Mouse (Mus musculus) ovary, postnatal 36 days (tissue): ENCODE data around the gene Slc26a6.
A peak's percentile ranks its signal among the peaks of the same experiment; 100 is the strongest.

ENCODE experiments used
- DNase-seq: peaks from one replicate; pipeline ENCODE4 v3.0.0; 2022; ENCODE audit warnings: low spot score, mixed read lengths

Gene Slc26a6

DNA sequence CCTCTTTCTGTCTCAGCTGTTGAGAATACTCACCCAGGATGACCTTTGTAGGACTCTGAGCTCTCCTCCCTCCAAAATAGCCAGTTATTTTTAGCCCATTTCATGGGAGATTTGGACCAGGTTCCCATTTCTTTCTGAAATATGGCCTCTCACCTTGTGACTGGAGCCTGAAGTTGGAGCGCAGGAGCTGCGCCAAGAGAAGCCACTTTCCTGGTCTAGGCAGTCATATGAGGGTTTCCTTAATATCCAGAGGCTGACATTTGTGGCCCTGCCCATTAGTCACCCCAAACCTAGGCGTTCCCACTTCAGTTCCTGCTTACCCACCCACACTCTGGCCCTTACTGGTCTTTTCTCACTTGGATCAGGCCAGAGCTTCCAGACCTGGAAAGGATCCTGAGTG is at the start of gene Slc26a6:
Slc26a6 (plus strand) TSS at position 308 of the 400 bp plus-strand sequence.
- no peak for DNase-seq

DNA sequence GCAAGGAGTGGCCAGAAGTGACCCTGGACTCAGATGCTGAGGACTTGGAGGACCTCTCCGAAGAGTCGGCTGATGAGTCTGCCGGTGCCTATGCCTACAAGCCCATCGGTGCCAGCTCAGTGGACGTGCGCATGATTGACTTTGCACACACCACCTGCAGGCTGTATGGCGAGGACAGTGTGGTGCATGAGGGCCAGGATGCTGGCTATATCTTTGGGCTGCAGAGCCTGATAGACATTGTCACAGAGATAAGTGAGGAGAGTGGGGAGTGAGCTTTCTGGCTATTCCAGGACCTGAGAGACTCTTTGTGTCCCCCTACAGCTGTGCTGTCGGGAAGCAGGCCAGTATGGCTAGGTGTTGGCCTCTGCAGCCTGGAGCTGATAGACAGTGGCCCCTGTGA is 47.3 kb upstream of the Slc26a6 start:
- peak; percentile 3 for DNase-seq

DNA sequence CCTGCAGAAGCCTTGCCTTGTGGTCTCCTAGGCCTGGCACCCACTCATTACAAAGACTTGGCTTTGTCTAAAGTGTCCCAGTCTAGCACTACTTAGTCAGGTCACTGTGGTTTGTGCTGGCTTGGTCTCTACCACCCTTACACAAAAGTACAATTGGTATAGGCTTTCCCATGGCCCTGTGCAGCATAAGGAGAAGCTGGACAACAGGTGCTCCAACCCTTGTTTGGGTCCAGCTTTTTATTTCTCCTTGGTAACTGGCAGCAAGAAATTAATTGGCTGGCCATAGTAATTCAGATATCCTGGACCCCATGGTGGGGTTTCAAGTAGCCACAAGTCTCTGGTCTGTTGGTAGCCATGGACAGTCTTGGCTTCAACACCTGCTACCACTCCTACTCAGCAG is 46.7 kb upstream of the Slc26a6 start:
- DNase-seq, result peak; percentile 1

DNA sequence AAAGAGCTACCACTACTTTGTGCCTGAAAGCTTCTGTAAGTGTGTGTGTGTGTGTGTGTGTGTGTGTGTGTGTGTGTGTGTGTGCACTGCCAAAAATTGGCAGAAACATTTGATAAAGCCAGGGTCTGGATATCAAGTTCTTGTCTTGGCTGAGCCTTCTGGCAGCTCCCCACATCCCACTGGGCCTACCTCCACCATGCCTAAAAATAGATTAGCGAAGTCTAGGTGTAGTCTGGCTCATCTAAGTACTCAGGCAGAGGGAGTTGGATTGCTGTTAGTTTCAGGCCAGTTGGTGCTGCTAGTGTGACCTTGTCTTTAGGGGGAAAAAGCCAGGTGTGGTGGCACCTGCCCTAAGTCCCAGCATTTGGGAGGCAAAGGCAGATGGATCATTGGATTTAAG is 46.3 kb upstream of the Slc26a6 start:
- peak; percentile 7 for DNase-seq

DNA sequence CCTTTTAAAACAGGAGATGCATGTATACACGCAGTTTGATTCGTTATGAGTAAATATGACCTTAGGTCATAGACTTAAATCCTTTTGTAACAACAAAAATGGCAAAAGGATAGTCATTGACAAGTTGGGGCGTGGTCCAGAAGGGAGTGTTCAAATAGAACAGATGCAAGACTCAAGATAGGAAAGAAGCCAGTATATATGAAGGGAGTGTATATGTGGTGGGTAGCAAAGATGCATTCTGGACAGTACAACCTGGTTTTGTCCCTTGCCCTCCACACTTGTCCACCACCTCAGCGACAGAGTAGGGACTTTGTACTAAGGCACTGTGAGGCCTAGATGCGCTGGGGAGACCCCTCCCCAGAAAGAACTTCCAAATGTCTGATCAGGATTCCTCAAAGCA is 45.4 kb upstream of the Slc26a6 start:
- no peak for DNase-seq

DNA sequence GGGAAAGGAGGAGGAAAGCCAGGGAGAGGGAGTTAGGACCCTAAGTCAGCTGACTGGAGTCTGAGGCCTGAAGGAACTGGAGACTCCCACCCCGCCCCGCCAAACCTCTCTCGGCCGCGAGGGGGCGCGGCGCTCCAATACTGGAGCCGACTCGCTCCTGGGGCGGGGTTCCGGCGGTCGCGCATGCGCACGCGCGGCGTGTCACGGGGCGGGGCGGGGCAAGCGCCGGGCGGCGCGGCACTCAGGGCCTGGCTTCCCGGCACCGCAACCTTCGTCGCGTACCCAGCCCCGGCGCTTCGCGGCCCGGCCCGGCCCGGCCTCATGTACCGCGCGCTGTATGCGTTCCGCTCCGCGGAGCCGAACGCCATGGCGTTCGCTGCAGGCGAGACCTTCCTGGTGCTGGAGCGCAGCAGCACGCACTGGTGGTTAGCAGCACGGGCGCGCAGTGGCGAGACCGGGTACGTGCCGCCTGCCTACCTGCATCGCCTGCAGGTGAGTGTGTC is 44.9 kb upstream of the Slc26a6 start, which contains the start of gene Nckipsd:
Nckipsd (plus strand) TSS at position 206 of the 503 bp plus-strand sequence.
- peak; percentile 96 for DNase-seq

DNA sequence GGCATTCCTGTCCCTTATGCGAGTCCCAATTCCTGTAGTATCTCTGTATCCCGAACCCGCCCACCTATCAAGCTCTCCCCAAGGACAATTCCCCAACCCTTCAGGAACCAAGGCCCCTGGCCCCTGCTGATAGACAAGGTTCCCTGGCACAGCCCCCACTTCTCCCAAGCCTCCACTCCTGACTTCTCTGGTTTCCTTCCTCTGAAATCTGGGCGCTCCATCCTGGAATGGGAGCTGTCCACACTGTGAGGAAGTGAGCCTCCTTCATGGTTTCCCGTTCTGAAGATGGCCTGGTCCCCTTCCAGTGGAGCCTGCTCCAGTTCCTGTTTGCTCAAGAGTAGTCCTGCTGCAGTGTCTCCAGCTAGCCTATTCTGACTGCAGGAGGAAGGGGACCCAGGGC is 43.9 kb upstream of the Slc26a6 start:
- DNase-seq, result peak; percentile 9

DNA sequence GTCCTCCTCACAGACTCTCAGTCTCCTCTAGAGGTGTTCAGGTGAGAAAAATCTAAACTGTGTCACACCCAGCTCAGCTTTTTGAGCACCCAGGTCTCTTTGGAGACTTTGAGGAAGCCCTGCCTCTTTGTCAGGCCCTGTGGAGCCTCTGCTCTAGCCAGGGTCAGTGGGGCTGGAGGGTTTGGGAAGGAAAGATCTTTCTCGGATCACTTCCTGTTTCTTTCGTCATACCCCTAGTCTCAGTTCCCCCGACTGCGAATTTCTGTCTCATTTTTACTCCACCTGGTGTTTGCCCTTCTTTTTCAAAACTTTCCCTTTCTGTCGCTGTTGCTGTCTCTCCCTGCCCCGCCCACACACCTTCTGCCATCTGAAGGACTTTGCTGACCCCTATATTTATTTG is 43.4 kb upstream of the Slc26a6 start:
- DNase-seq, result peak; percentile 3

DNA sequence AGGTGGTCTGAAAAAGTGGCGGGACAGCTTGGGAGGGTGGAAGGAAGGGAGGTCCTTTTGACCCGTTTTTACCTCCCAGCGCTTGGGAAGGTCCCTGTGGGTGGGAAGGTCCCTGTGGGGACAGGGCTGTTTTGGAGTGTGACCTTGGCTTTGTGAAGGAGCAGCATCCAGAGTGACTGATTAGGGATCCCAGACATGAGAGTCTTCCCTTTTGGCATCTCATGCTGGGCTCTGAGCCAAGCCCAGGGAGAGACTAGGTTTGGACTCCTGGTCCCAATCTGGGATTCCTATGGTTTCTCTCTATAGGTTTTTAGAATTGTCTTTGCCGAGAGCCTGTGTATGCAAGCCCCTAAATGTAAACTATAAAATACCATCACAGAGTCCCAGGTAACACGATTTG is 42.6 kb upstream of the Slc26a6 start:
- peak; percentile 8 for DNase-seq

DNA sequence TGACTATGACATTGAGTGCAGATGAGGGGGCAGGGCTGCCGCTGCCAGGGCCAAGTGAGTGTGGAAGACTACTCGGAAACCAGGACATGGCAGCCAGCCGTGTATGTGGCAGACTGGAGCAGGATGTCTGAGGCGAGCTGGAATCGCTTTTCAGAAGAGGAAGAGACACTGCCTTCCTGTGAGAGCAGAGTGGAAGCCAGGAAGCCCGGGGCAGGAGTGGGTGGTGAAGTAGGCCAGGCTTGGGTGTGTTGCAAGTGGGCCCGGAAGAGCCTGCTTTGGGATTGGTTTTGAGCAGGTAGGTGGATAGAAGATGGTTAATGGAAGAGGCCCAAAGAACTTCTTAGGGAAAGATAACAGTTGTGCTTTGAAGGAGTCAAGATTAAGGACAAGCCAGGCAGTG is 37.5 kb upstream of the Slc26a6 start:
- no peak for DNase-seq

DNA sequence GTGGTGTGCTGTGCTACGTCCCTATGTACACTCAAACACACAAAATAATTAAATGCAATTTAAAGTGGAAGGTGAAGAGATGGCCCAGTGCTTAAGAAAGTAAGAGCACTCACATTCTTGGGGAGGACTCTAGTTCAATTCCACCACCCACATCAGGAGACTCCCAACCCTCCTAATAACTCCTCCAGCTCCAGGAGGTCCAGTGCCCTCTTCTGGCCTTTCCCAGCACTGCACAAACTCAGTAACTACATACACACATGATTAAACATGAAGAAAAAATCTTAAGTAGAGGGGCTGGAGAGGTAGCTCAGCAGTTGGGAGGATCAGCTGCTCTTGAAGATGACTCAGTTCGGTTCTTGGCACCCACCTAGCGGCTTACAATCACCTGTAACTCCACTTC is 33.6 kb upstream of the Slc26a6 start:
- DNase-seq, result peak; percentile 42

DNA sequence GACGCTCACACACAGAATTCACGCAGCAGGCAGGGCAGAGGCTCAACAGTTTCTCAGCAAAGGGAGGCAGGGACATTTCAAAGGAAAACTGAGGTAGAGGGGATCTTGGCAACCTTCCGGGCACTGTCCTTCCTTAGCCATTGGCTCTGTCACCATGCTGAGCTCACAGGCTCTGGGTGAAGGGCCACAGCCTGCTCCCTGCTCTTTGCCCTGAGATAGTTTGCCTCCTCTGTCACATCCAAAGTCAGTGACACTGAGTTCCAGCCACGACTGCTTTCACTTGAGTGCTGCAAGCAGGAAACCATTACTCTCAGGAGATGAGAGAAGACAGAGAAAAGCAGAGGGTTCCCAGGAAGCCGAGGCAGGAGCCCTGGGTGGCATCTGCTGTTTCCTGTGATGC is 33.0 kb upstream of the Slc26a6 start:
- no peak for DNase-seq

DNA sequence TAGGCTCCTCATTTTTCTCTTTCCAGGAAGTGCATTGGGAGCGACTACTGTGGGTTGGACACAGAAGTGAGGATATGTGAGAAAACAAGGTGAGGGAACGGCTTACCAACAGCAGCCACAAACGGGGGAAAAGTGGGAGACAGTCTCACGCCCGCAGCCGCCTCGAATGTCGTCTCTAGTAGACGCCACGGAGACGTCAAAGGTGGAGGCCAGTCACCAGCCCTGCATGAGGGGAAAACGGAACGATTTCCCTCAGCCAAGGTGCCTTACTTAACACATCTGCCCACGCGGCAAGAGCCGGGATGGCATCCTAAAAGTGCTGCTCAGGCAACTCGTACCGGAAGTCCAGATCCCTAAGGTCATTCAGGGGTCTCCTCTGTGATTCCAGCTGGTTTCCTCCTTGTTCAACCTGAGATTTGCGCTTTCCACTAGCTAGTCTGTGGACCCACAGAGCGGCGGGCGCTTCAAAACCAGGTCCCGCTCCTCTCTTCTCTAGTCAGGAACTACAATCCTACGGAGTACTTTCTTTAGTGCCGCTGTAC is 28.9 kb upstream of the Slc26a6 start:
- DNase-seq, result no peak

DNA sequence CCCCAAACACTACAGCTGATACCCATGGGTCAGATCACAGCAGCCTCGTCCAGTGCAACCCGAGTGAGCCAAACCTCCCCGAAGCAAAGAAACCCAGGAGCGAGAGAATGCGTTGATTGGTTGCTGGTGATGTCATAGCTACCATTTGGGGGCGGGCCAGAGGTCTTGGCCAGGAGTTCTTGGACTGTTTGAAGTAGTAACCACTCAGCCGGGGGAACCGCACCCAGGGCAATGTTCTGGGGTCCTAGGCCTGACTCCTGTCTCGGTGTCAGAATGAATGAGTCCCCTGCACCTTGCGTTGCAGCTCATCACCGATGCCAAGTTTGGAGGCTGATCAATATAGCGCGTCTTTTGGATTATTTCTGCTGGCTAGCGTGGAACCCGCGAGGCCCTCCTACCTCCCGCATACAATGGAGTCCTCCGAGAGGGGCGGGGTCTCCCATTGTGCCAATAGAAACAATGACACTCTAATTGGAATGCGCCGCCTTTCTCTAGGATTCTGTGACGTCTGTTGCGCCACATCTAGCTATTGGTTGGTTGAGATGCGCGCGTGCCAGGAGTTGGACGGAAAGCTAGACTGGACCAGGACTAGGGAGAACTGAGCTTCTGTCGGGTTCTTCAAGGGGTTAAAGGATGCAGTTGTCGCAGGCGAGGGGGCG is 28.2 kb upstream of the Slc26a6 start:
- DNase-seq, result no peak

DNA sequence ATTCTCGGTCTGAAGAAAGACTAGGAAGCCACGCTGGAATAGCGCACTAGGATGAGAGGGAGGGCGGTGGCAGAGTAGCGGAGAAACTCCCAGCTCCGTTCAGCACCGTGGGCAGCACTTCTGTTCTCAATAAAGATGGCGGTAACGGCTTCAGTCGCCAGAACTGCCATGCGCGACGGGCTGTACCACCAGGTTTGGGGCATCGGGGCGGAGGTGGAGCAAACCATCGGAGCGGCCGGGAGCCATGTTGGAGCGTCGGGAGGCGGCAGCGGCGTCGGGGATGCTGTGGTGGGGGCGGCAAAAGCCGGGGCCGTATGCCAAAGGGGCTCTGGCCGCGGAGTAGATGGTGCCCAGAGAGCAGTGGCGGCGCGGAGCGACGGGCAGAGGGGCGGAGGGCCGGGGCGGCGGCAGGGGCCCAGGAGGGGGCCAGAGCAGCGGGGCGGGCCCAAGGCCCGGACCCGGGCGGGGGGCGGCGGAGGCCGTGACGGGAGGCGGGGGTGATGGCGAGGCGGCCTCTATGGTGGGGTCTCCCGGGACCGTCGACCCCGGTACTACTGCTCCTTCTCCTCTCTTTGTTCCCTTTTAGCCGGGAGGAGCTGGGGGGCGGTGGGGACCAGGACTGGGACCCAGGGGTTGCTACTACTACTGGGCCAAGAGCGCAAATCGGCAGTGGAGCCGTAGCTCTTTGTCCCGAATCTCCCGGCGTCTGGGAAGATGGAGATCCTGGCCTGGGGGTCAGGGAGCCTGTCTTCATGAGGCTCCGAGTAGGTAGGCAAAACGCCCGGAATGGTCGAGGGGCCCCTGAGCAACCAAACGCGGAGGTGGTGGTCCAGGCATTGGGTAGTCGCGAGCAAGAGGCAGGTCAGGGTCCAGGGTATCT is 27.0 kb upstream of the Slc26a6 start, which contains the start of gene Celsr3:
Celsr3 (plus strand) TSS at position 501 of the 880 bp plus-strand sequence.
- peak; percentile 69 for DNase-seq

DNA sequence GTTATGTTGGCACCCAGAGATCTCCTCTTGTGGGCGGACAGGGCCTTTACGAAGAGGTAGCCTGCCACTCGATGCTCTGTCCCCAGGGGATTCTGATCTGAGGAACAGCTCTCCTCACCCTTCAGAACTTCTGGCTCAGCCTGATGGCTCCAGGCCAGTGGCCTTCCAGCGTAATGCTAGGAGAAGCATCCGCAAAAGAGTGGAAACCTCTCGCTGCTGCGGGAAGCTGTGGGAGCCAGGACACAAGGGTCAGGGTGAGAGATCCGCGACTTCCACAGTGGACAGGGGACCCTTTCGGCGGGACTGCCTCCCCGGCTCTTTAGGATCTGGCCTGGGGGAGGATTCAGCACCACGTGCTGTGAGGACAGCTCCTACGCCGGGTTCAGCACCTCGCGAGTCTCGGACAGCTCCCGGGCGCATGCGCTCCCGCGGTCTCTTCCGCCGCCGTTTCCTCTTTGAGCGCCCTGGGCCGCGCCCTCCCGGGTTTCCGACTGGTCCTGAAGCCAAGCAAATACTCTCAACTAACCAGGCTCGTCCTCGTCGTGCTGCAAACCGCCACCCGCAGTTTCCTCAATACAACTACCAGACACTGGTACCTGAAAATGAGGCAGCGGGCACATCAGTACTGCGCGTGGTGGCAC is 26.3 kb upstream of the Slc26a6 start:
- peak; percentile 80 for DNase-seq

DNA sequence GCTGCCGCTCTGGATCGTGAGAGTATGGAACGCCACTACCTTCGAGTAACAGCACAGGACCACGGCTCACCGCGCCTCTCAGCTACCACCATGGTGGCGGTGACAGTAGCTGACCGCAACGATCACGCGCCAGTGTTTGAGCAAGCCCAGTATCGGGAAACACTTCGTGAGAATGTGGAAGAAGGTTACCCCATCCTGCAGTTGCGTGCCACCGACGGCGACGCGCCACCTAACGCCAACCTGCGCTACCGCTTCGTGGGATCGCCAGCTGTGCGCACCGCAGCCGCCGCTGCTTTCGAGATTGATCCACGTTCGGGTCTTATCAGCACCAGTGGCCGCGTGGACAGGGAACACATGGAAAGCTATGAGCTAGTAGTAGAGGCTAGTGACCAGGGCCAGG is 25.6 kb upstream of the Slc26a6 start:
- DNase-seq, result no peak

DNA sequence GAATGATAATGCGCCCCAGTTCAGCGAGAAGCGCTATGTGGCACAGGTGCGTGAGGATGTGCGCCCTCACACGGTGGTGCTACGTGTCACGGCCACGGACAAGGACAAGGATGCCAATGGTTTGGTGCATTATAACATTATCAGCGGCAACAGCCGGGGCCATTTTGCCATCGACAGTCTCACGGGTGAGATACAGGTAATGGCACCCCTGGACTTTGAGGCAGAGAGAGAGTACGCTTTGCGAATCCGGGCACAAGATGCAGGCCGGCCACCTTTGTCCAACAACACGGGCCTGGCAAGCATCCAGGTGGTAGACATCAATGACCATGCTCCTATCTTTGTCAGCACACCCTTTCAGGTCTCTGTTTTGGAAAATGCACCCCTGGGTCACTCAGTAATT is 25.2 kb upstream of the Slc26a6 start:
- no peak for DNase-seq

DNA sequence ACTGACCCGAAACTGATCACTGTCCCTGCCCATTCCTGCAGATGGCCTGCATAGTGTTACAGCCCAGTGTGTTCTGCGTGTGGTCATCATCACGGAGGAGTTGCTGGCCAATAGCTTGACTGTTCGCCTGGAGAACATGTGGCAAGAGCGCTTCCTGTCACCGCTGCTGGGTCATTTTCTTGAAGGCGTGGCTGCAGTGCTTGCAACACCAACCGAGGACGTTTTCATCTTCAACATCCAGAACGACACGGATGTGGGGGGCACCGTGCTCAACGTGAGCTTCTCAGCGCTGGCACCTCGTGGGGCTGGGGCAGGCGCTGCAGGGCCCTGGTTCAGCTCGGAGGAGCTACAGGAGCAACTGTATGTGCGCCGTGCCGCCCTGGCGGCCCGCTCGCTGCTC is 21.4 kb upstream of the Slc26a6 start:
- DNase-seq, result no peak

DNA sequence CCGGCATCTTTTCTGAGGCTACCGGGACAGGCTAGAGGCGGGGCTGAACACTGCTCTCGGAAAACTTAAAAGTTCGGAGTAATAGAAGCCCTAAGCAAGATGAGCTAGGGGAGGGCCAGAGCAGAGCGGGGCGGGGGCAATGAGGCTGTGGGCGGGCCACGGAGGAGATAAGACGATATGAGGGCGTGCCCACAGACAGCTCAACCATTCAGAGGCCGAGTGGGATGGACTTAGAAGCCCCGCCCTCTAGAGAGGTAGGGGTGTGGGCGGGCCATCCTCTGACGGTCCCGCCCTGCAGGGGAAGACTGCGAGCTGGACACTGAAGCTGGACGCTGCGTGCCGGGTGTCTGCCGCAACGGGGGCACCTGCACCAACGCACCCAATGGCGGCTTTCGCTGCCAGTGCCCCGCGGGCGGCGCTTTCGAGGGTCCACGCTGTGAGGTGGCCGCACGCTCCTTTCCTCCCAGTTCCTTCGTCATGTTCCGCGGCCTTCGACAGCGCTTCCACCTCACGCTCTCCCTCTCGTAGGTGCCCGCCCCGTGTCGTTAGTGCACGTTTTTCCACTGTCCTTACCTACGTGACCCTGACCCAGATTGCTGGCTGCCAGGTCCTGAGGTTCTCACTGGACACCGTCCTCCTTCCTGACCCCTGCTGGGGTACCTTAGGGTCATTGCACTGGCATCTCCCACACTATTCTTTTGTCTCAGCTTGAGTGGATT is 20.5 kb upstream of the Slc26a6 start:
- DNase-seq, result peak; percentile 89

DNA sequence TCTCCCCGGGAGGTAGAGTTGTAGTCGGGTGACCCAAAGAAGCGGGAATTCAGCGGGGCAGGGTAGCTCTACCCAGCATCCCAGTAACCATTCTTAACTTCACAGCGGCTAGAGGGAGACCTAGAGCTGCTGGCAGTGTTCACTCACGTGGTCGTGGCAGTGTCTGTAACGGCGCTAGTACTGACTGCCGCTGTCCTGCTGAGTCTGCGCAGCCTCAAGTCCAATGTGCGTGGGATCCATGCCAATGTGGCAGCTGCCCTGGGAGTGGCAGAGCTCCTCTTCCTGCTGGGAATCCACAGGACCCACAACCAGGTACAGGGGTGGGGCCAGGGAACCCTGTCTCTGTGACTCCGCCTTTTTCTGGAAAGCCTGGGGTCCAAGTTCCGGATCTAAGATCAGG is 10.1 kb upstream of the Slc26a6 start:
- peak; percentile 31 for DNase-seq

DNA sequence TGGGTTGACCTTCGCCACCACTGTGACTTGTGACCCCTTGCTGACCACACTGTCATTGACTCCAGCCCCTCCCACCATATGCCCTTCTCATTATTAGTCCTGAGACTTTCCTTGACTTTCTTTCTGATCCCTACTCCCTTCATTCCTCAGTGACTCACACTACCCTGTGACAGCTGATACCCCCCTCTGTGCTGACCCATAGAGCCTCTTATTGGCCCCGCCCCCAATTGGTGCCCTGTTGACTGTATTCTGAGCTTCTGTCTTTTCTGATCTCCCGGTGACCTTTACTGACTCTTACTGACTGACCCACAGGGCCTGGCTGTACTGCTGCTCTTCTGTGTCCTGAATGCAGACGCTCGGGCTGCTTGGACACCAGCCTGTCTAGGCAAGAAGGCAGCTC is 7.7 kb upstream of the Slc26a6 start:
- no peak for DNase-seq
